Mouse (Mus musculus): ENCODE measurements around the gene Patj. TPM values are rescaled to one million over a fixed set of nuclear protein-coding genes. Genes with fewer than 3 reads are reported as not detected.

Patj gene
- total RNA-seq, 2 experiments from 2014 or later, result 3.3 to 22.5 TPM

DNA sequence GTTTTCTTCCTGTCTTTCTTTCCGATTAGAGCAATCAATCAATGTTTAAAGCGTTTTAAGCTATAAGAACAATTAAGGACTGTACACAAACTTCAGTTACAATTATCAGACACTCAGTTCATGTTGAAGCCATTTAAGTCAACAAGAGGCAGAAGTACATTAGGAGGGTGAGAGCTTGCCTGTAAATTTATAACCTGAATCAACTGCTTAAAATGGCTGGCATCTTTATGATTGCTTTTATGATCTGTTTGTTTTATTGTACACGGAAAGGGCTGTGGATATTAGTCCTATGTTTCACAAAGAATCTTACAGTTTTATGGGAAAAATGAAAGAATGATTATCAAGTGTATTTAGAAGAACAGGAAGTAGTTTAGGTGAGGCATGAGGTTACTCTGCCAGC lies 45.7 kb downstream of the Patj start:
- no peak for ATAC-seq (replicated peaks; ENCODE audit: low FRiP score, low TSS enrichment, poor library complexity, severe bottlenecking)

DNA sequence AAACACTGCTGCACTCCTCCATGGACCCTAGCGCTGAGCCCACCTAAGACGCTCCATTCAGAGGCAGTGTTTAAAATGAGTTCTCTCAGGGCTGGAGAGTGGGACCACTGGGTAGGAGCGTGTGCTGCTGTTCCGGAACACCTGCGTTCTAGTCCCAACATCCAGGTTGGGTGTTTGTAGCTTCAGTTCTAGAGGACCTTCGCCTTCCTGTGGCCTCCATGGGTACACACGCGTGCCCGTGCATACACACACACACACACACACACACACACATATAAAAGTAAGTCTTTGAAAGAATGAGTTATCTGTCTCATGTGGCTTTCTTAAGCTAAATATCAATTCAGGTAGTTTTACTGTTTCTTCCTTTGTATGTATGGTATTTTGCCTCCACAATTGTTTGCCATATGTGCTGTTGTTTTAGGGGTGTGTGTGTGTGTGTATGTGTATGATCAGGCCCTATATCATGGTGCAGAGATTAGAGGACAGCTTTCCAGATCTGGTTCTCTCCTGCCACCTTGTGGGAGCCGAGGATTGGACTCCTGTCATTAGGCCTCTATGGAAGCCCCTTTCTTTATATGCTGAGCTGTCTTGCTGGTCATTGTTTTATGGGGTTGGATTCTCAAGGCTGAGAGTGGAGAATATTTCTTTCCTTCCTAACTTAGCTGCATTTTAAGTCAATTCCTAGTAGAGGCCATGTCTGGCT lies 49.0 kb downstream of the Patj start:
- peak; percentile 75 for ATAC-seq (replicated peaks; ENCODE audit: low FRiP score, low TSS enrichment, poor library complexity, severe bottlenecking)

DNA sequence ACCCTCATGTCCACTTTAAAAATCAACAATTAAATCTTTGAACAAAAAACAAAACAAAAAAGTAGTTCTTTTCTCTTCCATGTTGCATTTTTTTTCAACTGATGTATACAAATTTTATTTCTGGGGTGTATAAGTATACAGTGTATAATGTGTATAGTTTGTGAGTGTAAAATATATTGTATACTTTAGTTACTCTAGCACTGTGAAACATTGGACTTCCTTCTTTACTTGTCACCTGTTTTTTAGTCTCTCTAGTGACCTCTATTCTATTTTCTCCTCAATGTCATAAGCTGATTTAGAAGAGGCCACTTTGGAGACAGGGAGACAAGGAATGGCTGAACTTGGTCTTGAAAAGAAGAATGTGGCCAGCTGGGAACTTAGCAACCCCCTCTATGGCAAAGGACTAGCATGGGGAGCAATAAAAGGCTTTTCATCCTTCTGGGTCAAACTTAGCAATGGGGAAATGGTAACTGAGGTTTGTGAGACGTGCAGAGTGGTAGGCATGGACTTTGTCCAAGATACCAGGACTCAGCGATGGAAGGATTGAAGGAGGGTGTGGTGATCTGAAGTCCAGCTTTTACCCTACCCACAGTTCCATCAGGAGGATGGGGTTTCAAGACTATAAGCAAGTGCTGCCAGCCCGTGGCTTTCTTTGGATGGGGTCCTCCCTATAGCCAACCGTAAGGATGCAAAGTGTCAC lies 54.1 kb downstream of the Patj start:
- no peak for ATAC-seq (replicated peaks; ENCODE audit: low FRiP score, low TSS enrichment, poor library complexity, severe bottlenecking)

- no peak for ATAC-seq (replicated peaks; ENCODE audit: low FRiP score, low TSS enrichment, poor library complexity, severe bottlenecking)
Measured at GRCm38 (mm10) chr4:98450308-98450707, 54.7 kb downstream of the Patj start.

GRCm38 (mm10) chr4:98450829-98451228 lies 55.2 kb downstream of the Patj start:
- no peak for ATAC-seq (replicated peaks; ENCODE audit: low FRiP score, low TSS enrichment, poor library complexity, severe bottlenecking)

DNA sequence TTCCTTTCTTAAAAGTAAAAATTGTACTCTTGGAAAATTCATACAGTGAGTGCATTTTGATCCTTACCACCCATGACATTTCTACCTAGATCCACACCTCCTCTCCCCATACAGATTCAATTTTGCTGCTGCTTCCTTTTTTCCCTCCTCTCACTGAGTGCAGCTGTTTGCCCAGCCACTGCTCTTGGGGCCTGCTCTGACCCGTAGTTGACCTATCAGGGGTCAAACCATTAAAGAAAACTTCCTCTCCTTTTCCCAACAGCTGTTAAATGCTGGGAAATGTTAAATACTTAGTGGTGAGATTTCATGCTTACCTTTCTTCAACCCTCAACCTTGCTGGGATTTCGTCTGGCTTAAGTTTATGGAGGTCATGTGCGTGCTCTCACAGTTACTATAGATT lies 55.7 kb downstream of the Patj start:
- ATAC-seq (replicated peaks; ENCODE audit: low FRiP score, low TSS enrichment, poor library complexity, severe bottlenecking), result no peak

DNA sequence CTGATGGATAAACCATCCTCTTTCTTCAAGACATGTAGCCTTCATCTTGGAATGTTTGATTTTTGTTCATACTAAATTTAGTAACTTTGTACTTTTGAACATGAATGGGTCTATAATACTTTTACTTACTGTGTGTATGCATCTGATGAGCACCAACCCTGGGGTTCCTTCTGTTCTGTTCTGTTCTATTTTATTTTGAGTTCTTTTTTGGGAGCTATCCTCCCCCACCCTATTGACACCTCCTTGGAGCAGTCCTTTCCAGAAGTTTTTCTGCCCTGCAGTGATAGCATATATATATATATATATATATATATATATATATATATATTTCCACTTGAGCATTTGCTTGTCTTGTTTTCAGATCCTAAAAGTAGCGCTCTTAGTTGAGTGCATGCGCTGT lies 57.1 kb downstream of the Patj start:
- ATAC-seq (replicated peaks; ENCODE audit: low FRiP score, low TSS enrichment, poor library complexity, severe bottlenecking), result no peak

GRCm38 (mm10) chr4:98453231-98453630 lies 57.6 kb downstream of the Patj start:
- no peak for ATAC-seq (replicated peaks; ENCODE audit: low FRiP score, low TSS enrichment, poor library complexity, severe bottlenecking)

- ATAC-seq (replicated peaks; ENCODE audit: low FRiP score, low TSS enrichment, poor library complexity, severe bottlenecking), result no peak
Measured at GRCm38 (mm10) chr4:98455352-98455751, 59.8 kb downstream of the Patj start.

DNA sequence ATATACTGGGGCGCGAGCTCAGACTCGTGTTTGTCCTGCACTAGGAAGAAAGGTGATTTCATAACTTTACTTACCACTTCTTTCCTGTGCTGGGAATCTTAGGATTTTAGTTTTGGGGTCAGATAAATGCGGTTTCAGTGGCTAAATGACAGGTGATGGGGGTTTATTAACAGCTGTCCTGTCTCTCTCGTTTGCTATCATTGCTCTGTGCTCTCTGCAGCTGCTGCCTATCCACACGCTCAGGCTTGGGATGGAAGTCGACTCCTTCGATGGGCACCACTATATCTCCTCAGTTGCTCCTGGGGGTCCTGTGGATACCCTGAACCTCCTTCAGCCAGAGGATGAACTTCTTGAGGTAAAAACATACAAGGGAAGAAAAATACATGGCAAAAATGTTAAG lies 60.3 kb downstream of the Patj start:
- no peak for ATAC-seq (replicated peaks; ENCODE audit: low FRiP score, low TSS enrichment, poor library complexity, severe bottlenecking)

DNA sequence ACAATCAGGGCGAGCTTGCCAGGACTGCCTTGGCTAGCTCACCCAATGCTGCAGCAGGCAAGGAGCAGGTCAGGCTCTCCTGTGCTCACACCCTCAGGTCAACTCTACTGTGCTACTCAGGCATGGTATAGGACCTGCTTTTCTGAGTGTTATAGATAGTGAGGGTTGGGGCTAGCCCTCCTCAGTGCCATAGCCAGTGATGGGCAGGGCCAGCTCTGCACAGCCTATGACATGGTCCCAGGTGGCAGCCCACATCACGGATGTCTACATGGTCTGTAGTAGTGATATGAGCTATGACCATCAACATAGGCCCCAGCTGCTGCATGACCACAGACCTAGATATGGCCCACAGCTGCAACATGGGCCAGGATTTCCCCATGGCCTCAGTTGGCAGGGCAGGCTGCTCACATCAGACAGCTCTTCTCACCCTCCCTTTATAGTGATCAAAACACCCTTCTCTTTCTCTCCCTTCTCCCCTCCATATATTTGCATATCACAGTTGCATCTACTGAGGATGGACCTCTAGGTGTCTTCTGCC lies 66.3 kb downstream of the Patj start:
- ATAC-seq (replicated peaks; ENCODE audit: low FRiP score, low TSS enrichment, poor library complexity, severe bottlenecking), result no peak; the same call in 1 of the 2 replicates

DNA sequence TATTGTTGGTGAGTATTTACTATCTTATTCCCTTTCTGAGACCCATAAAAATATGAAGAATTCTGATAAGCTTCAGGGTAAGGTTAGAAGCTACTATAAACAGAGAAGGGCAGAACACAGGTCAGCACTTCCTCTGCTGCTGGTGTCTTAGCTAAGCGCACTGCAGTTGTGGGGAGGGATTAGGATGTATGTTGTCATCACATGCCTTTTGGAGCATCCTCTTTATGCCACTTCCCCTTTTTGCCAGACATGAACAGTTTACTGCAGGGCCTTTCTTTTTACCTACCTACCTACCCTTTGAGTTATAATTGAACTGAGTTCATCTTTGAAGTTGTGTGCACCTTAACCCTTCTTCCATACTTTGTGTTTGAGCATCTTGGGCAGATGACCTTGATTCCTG lies 69.9 kb downstream of the Patj start:
- no peak for ATAC-seq (replicated peaks; ENCODE audit: low FRiP score, low TSS enrichment, poor library complexity, severe bottlenecking)

DNA sequence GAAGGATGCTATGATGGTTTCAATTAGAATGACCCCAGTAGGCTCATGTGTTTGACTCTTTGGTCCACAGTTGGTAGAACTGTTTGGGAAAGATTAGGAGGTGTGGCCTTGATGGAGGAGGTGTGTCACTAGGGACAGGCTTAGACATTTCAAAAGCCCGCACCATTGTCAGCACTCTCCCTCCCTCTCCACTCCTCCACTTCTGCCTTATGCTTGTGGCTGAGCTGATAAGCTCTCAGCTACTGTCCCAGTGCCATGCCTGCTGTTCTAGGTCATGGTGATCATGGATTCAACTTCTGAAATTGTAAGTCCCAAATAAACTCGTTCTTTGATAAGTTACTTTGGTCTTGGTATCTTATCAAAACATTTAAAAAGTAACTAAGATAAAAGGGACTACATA lies 70.3 kb downstream of the Patj start:
- ATAC-seq (replicated peaks; ENCODE audit: low FRiP score, low TSS enrichment, poor library complexity, severe bottlenecking), result peak; percentile 68; the same call in 1 of the 2 replicates

DNA sequence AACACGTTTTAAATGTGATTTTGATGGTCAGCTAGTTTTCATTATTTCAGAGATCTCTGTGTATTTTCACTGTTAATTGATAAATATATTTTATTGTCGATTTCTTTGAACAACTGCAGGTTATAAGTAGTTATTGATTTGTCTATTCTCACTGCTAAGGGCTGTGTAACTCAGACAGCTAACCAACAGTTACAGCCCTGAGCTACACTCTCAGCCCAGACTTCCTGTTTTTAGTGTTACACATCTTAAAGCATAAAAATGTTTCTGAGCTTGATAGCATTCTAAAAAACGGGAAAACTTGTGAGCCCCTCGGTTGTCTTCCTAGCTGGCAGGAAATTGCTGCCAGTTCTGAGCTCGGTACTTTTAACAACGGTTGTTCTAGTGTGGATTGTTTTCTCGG lies 75.8 kb downstream of the Patj start:
- no peak for ATAC-seq (replicated peaks; ENCODE audit: low FRiP score, low TSS enrichment, poor library complexity, severe bottlenecking)

DNA sequence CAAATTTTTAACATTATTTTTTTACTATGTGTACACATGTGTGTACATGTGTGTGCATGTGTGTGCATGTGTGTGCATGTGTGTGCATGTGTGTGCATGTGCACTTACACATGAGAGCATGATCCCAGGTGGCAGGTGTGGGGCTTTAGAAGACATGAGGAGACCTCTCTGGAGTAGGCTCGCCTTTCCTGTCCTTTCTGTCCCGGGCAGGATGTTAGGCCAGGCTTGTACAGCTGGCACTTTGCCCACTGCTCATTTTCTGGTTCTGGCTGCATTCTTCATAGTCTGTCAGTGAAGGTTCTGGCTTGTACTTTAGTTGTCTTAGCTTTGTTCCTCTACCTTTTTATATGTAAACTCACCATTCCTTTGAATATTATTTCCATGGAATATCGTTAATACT lies 77.9 kb downstream of the Patj start:
- ATAC-seq (replicated peaks; ENCODE audit: low FRiP score, low TSS enrichment, poor library complexity, severe bottlenecking), result no peak

DNA sequence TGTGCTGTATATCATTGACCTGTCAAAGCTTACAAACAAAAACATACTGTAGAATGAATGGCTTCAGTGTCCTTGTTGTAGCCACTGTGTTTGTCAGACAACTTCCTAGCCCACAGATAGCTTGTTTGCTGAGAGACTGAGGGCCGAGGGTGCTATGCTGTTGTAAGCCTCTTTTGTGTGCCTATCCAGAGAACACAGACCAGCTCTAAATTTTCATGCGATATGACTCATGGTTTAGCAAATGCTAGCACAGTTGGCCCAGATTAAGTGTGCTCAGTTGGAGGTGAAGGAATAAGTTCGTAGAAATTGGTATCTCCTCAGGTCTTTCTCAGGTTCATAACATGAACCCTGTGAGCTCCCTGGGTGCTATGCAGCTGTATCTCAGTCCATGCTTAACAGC lies 82.4 kb downstream of the Patj start:
- no peak for ATAC-seq (replicated peaks; ENCODE audit: low FRiP score, low TSS enrichment, poor library complexity, severe bottlenecking)

DNA sequence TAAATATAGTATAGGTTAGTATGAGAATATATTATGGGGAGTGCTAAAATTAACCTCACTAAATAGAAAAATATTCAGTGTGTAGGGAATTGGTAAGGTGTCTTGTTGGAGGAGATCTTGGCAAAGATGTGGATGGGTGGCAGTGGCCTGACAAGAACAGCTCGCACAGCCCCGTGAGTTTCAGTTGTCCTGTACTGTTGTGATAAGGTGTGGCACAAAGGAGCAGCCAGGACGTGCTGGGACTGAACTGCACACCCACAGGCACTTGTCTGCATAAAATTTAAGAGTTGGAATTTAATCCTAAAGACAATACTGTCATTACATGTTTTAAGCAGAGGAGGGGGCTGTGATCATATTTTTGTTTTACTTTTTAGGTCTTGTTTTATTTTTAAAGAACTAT lies 90.9 kb downstream of the Patj start:
- ATAC-seq (replicated peaks; ENCODE audit: low FRiP score, low TSS enrichment, poor library complexity, severe bottlenecking), result peak; percentile 96

GRCm38 (mm10) chr4:98486901-98487300 lies 91.3 kb downstream of the Patj start:
- ATAC-seq (replicated peaks; ENCODE audit: low FRiP score, low TSS enrichment, poor library complexity, severe bottlenecking), result peak; percentile 41; the same call in 1 of the 2 replicates

- ATAC-seq (replicated peaks; ENCODE audit: low FRiP score, low TSS enrichment, poor library complexity, severe bottlenecking), result no peak
Measured at GRCm38 (mm10) chr4:98489386-98489785, 93.8 kb downstream of the Patj start.

DNA sequence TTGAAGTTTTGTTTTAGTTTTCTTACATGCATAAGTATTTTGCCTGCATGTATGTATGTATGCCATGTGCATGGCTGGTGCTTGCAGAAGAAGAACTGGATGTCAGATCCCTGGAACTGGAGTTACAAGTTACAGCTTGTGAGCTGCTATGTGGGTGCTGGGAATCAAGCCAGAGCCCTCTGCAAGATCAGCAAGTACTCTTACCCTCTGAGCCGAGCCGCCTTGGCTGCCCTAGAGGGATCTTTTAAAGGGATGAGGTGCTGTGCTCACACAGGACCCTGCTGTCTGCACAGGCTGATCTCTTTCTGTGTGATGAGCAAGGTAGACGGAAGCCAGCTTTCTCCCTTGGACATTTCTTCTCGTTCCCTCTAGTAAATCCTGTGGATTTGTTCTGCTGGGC lies 102.8 kb downstream of the Patj start:
- no peak for ATAC-seq (replicated peaks; ENCODE audit: low FRiP score, low TSS enrichment, poor library complexity, severe bottlenecking)

DNA sequence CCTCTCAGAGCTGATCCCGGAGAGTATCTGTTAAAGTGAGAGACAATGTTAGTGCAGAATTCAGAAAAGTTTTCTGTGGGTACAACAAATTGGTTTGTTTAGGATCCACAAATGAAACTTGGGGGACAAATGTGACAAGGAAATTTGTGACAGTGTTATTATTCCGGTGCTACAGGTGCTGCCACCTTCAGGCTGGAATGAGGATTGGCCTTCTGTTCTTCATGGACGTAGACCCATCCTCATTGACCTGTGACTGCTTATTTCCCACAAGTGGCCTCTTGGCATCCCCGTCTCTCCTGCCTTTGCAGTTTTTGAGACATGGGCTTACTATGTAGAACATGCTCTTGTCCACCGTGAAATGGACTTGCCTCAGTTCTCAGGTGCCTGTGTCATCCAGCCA lies 104.6 kb downstream of the Patj start:
- peak; percentile 84; the same call in 1 of the 2 replicates for ATAC-seq (replicated peaks; ENCODE audit: low FRiP score, low TSS enrichment, poor library complexity, severe bottlenecking)
